In the genomic region with DNA sequence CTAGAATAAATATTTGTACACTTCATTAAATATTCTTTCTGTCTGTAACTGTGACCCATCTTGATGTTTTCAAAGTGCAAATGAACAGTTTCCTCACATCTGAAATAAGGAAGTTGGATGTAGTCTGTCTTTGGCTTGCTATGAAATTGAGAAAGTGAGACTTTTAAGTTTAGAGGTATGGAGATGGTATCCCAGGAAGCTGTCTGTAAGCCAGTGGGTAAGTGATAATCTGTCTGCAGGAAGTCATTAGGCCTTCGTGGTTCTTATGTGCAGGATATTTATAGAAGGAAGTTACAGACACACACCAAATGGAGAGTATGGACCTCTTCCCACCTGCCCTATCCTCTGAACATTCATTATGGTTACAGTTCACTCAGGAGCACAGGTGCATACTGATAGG, we compare ENCODE assay signal across 25 mouse cellular contexts. TPM values are rescaled to one million over a fixed set of nuclear protein-coding genes. Genes with fewer than 3 reads are reported as not detected.
DNase-seq lines count a peak whose midpoint lies in the region; ATAC-seq and TF ChIP-seq lines count a peak whose summit lies in the region.
"Had no signal": no experiment of that assay in that cellular context is flagged by ENCODE, and none has a peak within 500 bp of the region (broad histone marks: within the 10 kb centered on the region; RNA-seq: fewer than 3 reads in every experiment).

No protein-coding gene starts in this region.

- H3K27ac ChIP-seq in spleen, adult 2 months (ENCODE audit: insufficient read depth, low read length): peak overlapping the region; percentile 57; the same call in 1 of the 2 replicates
- H3K27ac ChIP-seq in bone marrow macrophage, adult 2 months (ENCODE audit: insufficient read depth, low read depth, low read length): peak overlapping the region; percentile 98
- no peak overlapping the region for H3K27ac ChIP-seq in hindbrain, embryonic 13.5 days
- H3K27ac ChIP-seq in left cerebral cortex, adult 2 months: no peak overlapping the region
- H3K27ac ChIP-seq: forebrain, embryonic 15.5 days; limb, embryonic 15.5 days; midbrain, embryonic 13.5 days had no signal

- peaks cover 34% of the 10 kb centered on the region for H3K4me1 ChIP-seq in spleen, adult 2 months (ENCODE audit: control insufficient read depth, insufficient read depth, insufficient read length)
- peaks cover 55% of the 10 kb centered on the region for H3K4me1 ChIP-seq in bone marrow macrophage, adult 2 months (ENCODE audit: control insufficient read depth, insufficient read depth, low read length)
- peaks cover 41% of the 10 kb centered on the region for H3K4me1 ChIP-seq in megakaryocyte, embryonic 14.5 days
- peaks cover 23% of the 10 kb centered on the region for H3K4me1 ChIP-seq in hindbrain, embryonic 13.5 days (replicated peaks)
- H3K4me1 ChIP-seq: limb, embryonic 15.5 days had no signal

- no peaks in the 10 kb centered on the region for H3K36me3 ChIP-seq in spleen, adult 2 months (ENCODE audit: control insufficient read depth, insufficient read depth, low read length)
- H3K36me3 ChIP-seq in megakaryocyte, embryonic 14.5 days (replicated peaks; ENCODE audit: low read length): peaks cover 14% of the 10 kb centered on the region
- 0 out of 2 replicates have a peak, but pooled peaks cover 4% of the 10 kb centered on the region for H3K36me3 ChIP-seq in hindbrain, embryonic 13.5 days
- H3K36me3 ChIP-seq: forebrain, embryonic 15.5 days; kidney, embryonic 15.5 days; limb, embryonic 15.5 days; liver, embryonic 15.5 days had no signal

- H3K4me2 ChIP-seq in hindbrain, embryonic 13.5 days: no peak overlapping the region
- H3K4me2 ChIP-seq: forebrain, embryonic 15.5 days; kidney, embryonic 15.5 days; limb, embryonic 15.5 days; liver, embryonic 15.5 days; midbrain, embryonic 13.5 days had no signal

- no peaks in the 10 kb centered on the region for H3K27me3 ChIP-seq in spleen, adult 2 months (ENCODE audit: control insufficient read depth, insufficient read depth, low read length)
- H3K27me3 ChIP-seq in megakaryocyte, embryonic 14.5 days (replicated peaks): peaks cover 14% of the 10 kb centered on the region
- H3K27me3 ChIP-seq in hindbrain, embryonic 13.5 days: no peaks in the 10 kb centered on the region
- H3K27me3 ChIP-seq: forebrain, embryonic 15.5 days; kidney, embryonic 15.5 days; limb, embryonic 15.5 days; liver, embryonic 15.5 days; midbrain, embryonic 13.5 days; Patski had no signal

- peaks cover 21% of the 10 kb centered on the region for H3K9me3 ChIP-seq in megakaryocyte, embryonic 14.5 days
- no peaks in the 10 kb centered on the region for H3K9me3 ChIP-seq in hindbrain, embryonic 13.5 days
- H3K9me3 ChIP-seq: forebrain, embryonic 15.5 days; hindbrain, embryonic 10.5 days; kidney, embryonic 15.5 days; limb, embryonic 15.5 days; liver, embryonic 15.5 days had no signal

- ATAC-seq in hindbrain, embryonic 13.5 days (ENCODE audit: low FRiP score): no peak
- ATAC-seq: forebrain, embryonic 15.5 days; midbrain, embryonic 13.5 days; Patski had no signal

- WGBS in spleen, adult 2 months: 6% methylated on average over 1 of the region's 1 CpGs
- 68% methylated on average over 1 of the region's 1 CpGs for WGBS in hindbrain, embryonic 13.5 days

- no peak overlapping the region for H3K4me3 ChIP-seq in spleen, adult 2 months (ENCODE audit: extremely low read depth, insufficient read depth, insufficient read length)
- no peak overlapping the region for H3K4me3 ChIP-seq in bone marrow macrophage, adult 2 months (ENCODE audit: insufficient read depth, low read length)
- peak overlapping the region; percentile 29 for H3K4me3 ChIP-seq in megakaryocyte, embryonic 14.5 days (replicated peaks)
- no peak overlapping the region for H3K4me3 ChIP-seq in hindbrain, embryonic 13.5 days
- no peak overlapping the region for H3K4me3 ChIP-seq in left cerebral cortex, adult 2 months
- H3K4me3 ChIP-seq: forebrain, embryonic 15.5 days; hindbrain, embryonic 10.5 days; kidney, embryonic 15.5 days; limb, embryonic 15.5 days; liver, embryonic 15.5 days; midbrain, embryonic 13.5 days had no signal

- no peak overlapping the region for H3K9ac ChIP-seq in hindbrain, embryonic 13.5 days
- H3K9ac ChIP-seq: forebrain, embryonic 15.5 days; kidney, embryonic 15.5 days; limb, embryonic 15.5 days; liver, embryonic 15.5 days; midbrain, embryonic 13.5 days had no signal

- TF ChIP-seq CTCF in spleen, adult 2 months (IDR thresholded peaks at IDR 0.05; ENCODE audit: extremely low read depth, insufficient read depth, insufficient read length, insufficient replicate concordance): no peak
- TF ChIP-seq CTCF in bone marrow macrophage, adult 2 months (IDR thresholded peaks at IDR 0.05; ENCODE audit: low read depth, low read length): no peak
- TF ChIP-seq CTCF in left cerebral cortex, adult 2 months (IDR thresholded peaks at IDR 0.05): no peak

- no peak for TF ChIP-seq POLR2A in spleen, adult 2 months (IDR thresholded peaks at IDR 0.05; ENCODE audit: low read depth, low read length)
- no peak for TF ChIP-seq POLR2A in bone marrow macrophage, adult 2 months (IDR thresholded peaks at IDR 0.05; ENCODE audit: borderline replicate concordance, low read depth, low read length)

- intact Hi-C loops in left cerebral cortex, adult 2 months (cut with DNase I): no loop called here

- no peak for DNase-seq in spleen, adult 2 months (ENCODE audit: low read depth in 1 of 2, low spot score in 2 of 2)
- DNase-seq in spleen, adult 12 weeks (ENCODE audit: low spot score): no peak
- no peak for DNase-seq in embryo, embryonic 9.5 days (ENCODE audit: extremely low spot score)
- DNase-seq in left cerebral cortex, adult 2 months (ENCODE audit: extremely low spot score in 1 of 2, low spot score in 2 of 2): no peak
- DNase-seq: adrenal gland, adult 2 months; cerebellum, adult 2 months; cerebellum, postnatal 25 days; embryo, embryonic 11 days; gastrocnemius, postnatal 25 days; kidney, adult 11 months; kidney, postnatal 4 days; left cerebral cortex, postnatal 4 days; lung, postnatal 4 days; spleen, adult 18-20 months; thymus, postnatal 14 days had no signal

RNA-seq across cellular contexts. Expression of a gene that starts 26.8 kb away (rescaled TPM):
- polyA plus RNA-seq in spleen, adult 2 months (2012; rRNA removed): 7.7 and 9.5 TPM in 2 replicates
- polyA plus RNA-seq in bone marrow macrophage, adult 2 months (2012; ENCODE audit: insufficient read depth, insufficient read length, missing spikeins): 80.6 and 83.5 TPM in 2 replicates
- 0.49 and 0.56 TPM in 2 replicates for polyA plus RNA-seq in megakaryocyte, embryonic 14.5 days (2012; ENCODE audit: insufficient read depth, low replicate concordance)
- 7.7 and 8.2 TPM in 2 replicates for polyA plus RNA-seq in hindbrain, embryonic 13.5 days (2015; fragmentation: Nextera tagmentation; extraction: Ambion mirVana)
- total RNA-seq in left cerebral cortex, adult 2 months (2021): 10 to 100 TPM; 12.4 to 15.8 TPM

Comparison
In these comparisons a context has a peak if more than half of its experiments do, and no peak if none do; other contexts are left out.
1. H3K27ac ChIP-seq: peak in spleen, adult 2 months (single experiment) and bone marrow macrophage, adult 2 months (single experiment); none in hindbrain, embryonic 13.5 days (single experiment) and left cerebral cortex, adult 2 months (single experiment).